Mouse (Mus musculus) CH12.LX (cell line): ENCODE results near the gene Gm26602. TPM values are rescaled to one million over a fixed set of nuclear protein-coding genes. Genes with fewer than 3 reads are reported as not detected.

Experiments
- DNase-seq: peaks from one replicate; pipeline ENCODE4 v3.0.0-alpha.2; 2013; ENCODE audit errors: extremely low read depth
- H3K27ac ChIP-seq: 2 replicates; pipeline ENCODE4 v1.5.1; 2012; ENCODE audit warnings: low read depth, mild to moderate bottlenecking, control low read depth, moderate library complexity; ENCODE audit not compliant: insufficient read depth
- H3K27me3 ChIP-seq: replicated peaks from 2 replicates; pipeline ENCODE3; 2012; ENCODE audit warnings: inconsistent platforms
- H3K36me3 ChIP-seq, 2 experiments: replicated peaks in 1 of 2; 2 replicates each; pipeline versions ENCODE3 to v1.6.1; 2012; ENCODE audit warnings: inconsistent platforms in 1 of 2, low read length in 1 of 2, mild to moderate bottlenecking in 1 of 2, mixed read lengths in 1 of 2, moderate library complexity in 1 of 2; ENCODE audit not compliant: control insufficient read depth in 1 of 2, insufficient read depth in 1 of 2
- H3K4me1 ChIP-seq, 2 experiments: 2 replicates each; pipeline ENCODE4 v1.6.1; 2012; ENCODE audit warnings: inconsistent platforms in 1 of 2, moderate library complexity in 1 of 2; ENCODE audit not compliant: insufficient read depth in 2 of 2, control insufficient read depth in 1 of 2
- H3K4me2 ChIP-seq: 2 replicates; pipeline ENCODE4 v1.6.1; 2012; ENCODE audit warnings: low read depth, mild to moderate bottlenecking, control low read depth; ENCODE audit not compliant: poor library complexity, insufficient read depth, severe bottlenecking
- H3K4me3 ChIP-seq, 3 experiments: fragments of 150-350 bp in 1 of 3; sonication (generic) in 1 of 3; replicated peaks in 1 of 3; 2 replicates each; pipeline versions ENCODE3 to v1.5.1; 2011 to 2012; ENCODE audit warnings: low read depth in 2 of 3, low read length in 2 of 3, mild to moderate bottlenecking in 2 of 3, moderate library complexity in 2 of 3, control low read depth in 1 of 3, improper control_type of control experiment in 1 of 3, inconsistent platforms in 1 of 3, mixed read lengths in 1 of 3; ENCODE audit not compliant: poor library complexity in 1 of 3
- H3K79me2 ChIP-seq: replicated peaks from 2 replicates; pipeline ENCODE4 v1.6.1; 2012; ENCODE audit warnings: mild to moderate bottlenecking, moderate library complexity; ENCODE audit not compliant: control insufficient read depth, poor library complexity, insufficient read depth, severe bottlenecking; ENCODE audit errors: extremely low read depth
- H3K9ac ChIP-seq: 2 replicates; pipeline ENCODE4 v1.6.1; 2012; ENCODE audit warnings: low read depth, mild to moderate bottlenecking, control low read depth, moderate library complexity; ENCODE audit not compliant: insufficient read depth
- H3K9me3 ChIP-seq: replicated peaks from 2 replicates; pipeline ENCODE3; 2012; ENCODE audit warnings: low read length, inconsistent platforms, mixed read lengths
- CHD2 ChIP-seq: IDR thresholded peaks from 2 replicates; pipeline ENCODE4 v1.6.1; 2011; ENCODE audit warnings: low read length, improper control_type of control experiment
- CTCF ChIP-seq, 2 experiments: IDR thresholded peaks in 1 of 2; conservative IDR thresholded peaks in 1 of 2; 2 replicates each; pipeline ENCODE4 v1.5.1; 2011 to 2012; ENCODE audit warnings: low read depth in 2 of 2, low read length in 2 of 2, improper control_type of control experiment in 1 of 2, inconsistent platforms in 1 of 2, mild to moderate bottlenecking in 1 of 2, moderate library complexity in 1 of 2
- E2F4 ChIP-seq: IDR thresholded peaks from 2 replicates; pipeline ENCODE4 v1.6.1; 2011; ENCODE audit warnings: low read depth, low read length, improper control_type of control experiment; ENCODE audit not compliant: insufficient replicate concordance
- ELF1 ChIP-seq: IDR thresholded peaks from 2 replicates; pipeline ENCODE4 v1.6.1; 2014; ENCODE audit warnings: low read depth, mild to moderate bottlenecking, inconsistent platforms, low read length, improper control_type of control experiment
- EP300 ChIP-seq: IDR thresholded peaks from 2 replicates; pipeline ENCODE4 v1.6.1; 2011; ENCODE audit warnings: low read length, improper control_type of control experiment
- ETS1 ChIP-seq: conservative IDR thresholded peaks from 2 replicates; pipeline ENCODE4 v1.6.1; 2012; ENCODE audit warnings: low read depth, mild to moderate bottlenecking, inconsistent platforms, low read length, improper control_type of control experiment, moderate library complexity
- IRF4 ChIP-seq: IDR thresholded peaks from 2 replicates; pipeline ENCODE4 v1.6.1; 2014; ENCODE audit warnings: low read depth, mild to moderate bottlenecking, inconsistent platforms, low read length, improper control_type of control experiment
- MAX ChIP-seq: IDR thresholded peaks from 2 replicates; pipeline ENCODE4 v1.6.1; 2011; ENCODE audit warnings: low read length, improper control_type of control experiment
- MAZ ChIP-seq: IDR thresholded peaks from 2 replicates; pipeline ENCODE4 v1.6.1; 2012; ENCODE audit warnings: low read depth, mild to moderate bottlenecking, inconsistent platforms, low read length, improper control_type of control experiment, moderate library complexity
- MEF2A ChIP-seq: IDR thresholded peaks from 2 replicates; pipeline ENCODE4 v1.6.1; 2014; ENCODE audit warnings: low read depth, mild to moderate bottlenecking, inconsistent platforms, low read length, improper control_type of control experiment, borderline replicate concordance
- MXI1 ChIP-seq: IDR thresholded peaks from 2 replicates; pipeline ENCODE4 v1.6.1; 2011; ENCODE audit warnings: mild to moderate bottlenecking, low read depth, low read length, improper control_type of control experiment
- MYC ChIP-seq: IDR thresholded peaks from 2 replicates; pipeline ENCODE4 v1.6.1; 2011; ENCODE audit warnings: low read depth, mild to moderate bottlenecking, improper control_type of control experiment, low read length
- NELFE ChIP-seq: IDR thresholded peaks from 2 replicates; pipeline ENCODE4 v1.6.1; 2011; ENCODE audit warnings: low read depth, low read length, improper control_type of control experiment
- NRF1 ChIP-seq: IDR thresholded peaks from 2 replicates; pipeline ENCODE4 v1.6.1; 2014; ENCODE audit warnings: low read depth, mild to moderate bottlenecking, inconsistent platforms, low read length, improper control_type of control experiment, moderate library complexity
- PAX5 ChIP-seq: IDR thresholded peaks from 2 replicates; pipeline ENCODE4 v1.6.1; 2012; ENCODE audit warnings: low read length, inconsistent platforms, mixed read lengths
- POLR2A ChIP-seq: IDR thresholded peaks from 2 replicates; pipeline ENCODE4 v1.6.1; 2011; ENCODE audit warnings: low read depth, mild to moderate bottlenecking, improper control_type of control experiment, low read length
- SMC3 ChIP-seq: IDR thresholded peaks from 2 replicates; pipeline ENCODE4 v1.6.1; 2011; ENCODE audit warnings: low read depth, low read length, improper control_type of control experiment
- TBP ChIP-seq: conservative IDR thresholded peaks from 2 replicates; pipeline ENCODE4 v1.6.1; 2011; ENCODE audit warnings: low read depth, low read length, improper control_type of control experiment
- TCF12 ChIP-seq: IDR thresholded peaks from 2 replicates; pipeline ENCODE4 v1.6.1; 2014; ENCODE audit warnings: low read depth, mild to moderate bottlenecking, inconsistent platforms, low read length, improper control_type of control experiment
- UBTF ChIP-seq: IDR thresholded peaks from 2 replicates; pipeline ENCODE4 v1.6.1; 2012; ENCODE audit warnings: low read depth, mild to moderate bottlenecking, inconsistent platforms, low read length, improper control_type of control experiment, moderate library complexity
- ZC3H11A ChIP-seq: IDR thresholded peaks from 2 replicates; pipeline ENCODE4 v1.6.1; 2012; ENCODE audit warnings: low read depth, mild to moderate bottlenecking, inconsistent platforms, low read length, improper control_type of control experiment
- ZMIZ1 ChIP-seq: IDR thresholded peaks from 2 replicates; pipeline ENCODE4 v1.6.1; 2012; ENCODE audit warnings: low read depth, mild to moderate bottlenecking, inconsistent platforms, low read length, improper control_type of control experiment
- dilution Hi-C: fragments of 300-500 bp; cut with MboI; formaldehyde crosslinking; loops from 2 replicates; pipeline ENCODE4 v1.14.3; 2020; ENCODE audit warnings: low sequenced_read_pairs; ENCODE audit not compliant: extremely low pct_unique_long_range_greater_than_20kb, extremely low pct_ligation_motif_present
- in situ Hi-C: fragments of 300-500 bp; cut with MboI; formaldehyde crosslinking; loops from 3 replicates; pipeline ENCODE4 v1.14.3; 2019; ENCODE audit warnings: low sequenced_read_pairs, low pct_ligation_motif_present, low pct_unique_long_range_greater_than_20kb, mixed read lengths
- polyA plus RNA-seq: library from polyadenylated mRNA; unstranded; fragments of >175 nt; gene quantifications from 2 replicates; pipeline ENCODE4 v1.2.1, GENCODE M21; 2012; ENCODE audit warnings: low read depth; ENCODE audit not compliant: insufficient read length
- total RNA-seq, 2 experiments: library from RNA; depleted of rRNA; stranded (reverse); fragments of 300-350 nt in 1 of 2; fragments of >200 nt in 1 of 2; gene quantifications; 2 replicates each; pipeline ENCODE4 v1.2.3; 2012 to 2014

The Gm26602 gene
- total and polyA plus RNA-seq, 3 experiments = 8.1 TPM; not detected in 2

GRCm38 (mm10) chr10:79926491-79927323, 16.1 kb downstream of the Gm26602 start, which contains the start of gene Arid3a (continued):
- TF ChIP-seq MEF2A (peak; percentile 94), UBTF (no peak), ETS1 (peak; percentile 83), EP300 (peak; percentile 46; the same call in 1 of the 2 replicates), MXI1 (peak; percentile 80), TCF12 (peak; percentile 94), NELFE (peak; percentile 59; the same call in 1 of the 2 replicates), ZC3H11A (no peak), MYC (peak; percentile 79), E2F4 (peak; percentile 86; the same call in 1 of the 2 replicates), IRF4 (peak; percentile 71), CHD2 (peak; percentile 86)

DNA sequence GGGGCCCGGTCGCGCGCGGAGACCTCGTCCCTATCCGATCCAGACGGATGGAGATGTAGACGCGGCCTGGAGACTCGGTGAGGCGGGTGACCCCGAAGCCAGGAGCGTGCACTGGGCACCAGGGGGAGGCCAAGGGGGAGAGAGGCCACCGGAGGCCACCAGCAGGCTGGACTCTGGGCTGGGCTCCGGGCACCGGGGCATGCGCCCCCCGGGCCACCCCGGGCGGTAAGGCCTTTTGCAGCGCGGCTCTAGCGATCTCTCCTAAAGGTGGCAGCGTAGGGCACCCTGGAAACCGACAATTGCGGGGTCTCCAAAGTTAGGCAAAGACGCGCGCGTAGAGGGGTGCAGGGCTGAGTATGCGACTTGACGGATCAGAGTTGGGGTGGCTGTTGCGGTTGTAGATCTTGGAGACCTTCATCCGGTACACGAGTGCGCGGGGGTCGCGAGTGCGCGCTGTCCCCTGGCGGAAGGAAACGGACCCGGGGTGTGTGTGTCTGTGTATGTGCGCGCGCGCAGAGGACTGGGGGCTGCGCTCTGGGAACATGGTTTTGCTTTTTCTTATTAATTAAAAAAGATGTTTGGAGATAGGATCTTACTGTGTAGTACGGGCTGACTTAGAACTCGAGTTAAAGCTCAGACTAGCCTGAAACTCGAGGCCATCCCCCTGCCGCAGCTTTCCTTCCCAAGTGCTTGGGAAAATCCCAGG, 16.8 kb downstream of the Gm26602 start:
- in situ Hi-C loops = loop anchor here (5.0 kb wide), 2 partner anchors 35 kb away; partner anchors contain the start of genes Cfd and Wdr18

More for the DNA sequence above, 16.8 kb downstream of the Gm26602 start:
- Histone ChIP-seq H3K9me3 (no peaks in the 10 kb centered on the region), H3K27ac (peak overlapping the region; percentile 80), H3K4me2 (0 out of 2 replicates have a peak overlapping the region, but pooled peaks have one; percentile 46), H3K4me1 (peaks cover 9 to 61% of the 10 kb centered on the region in 2 experiments), H3K27me3 (no peaks in the 10 kb centered on the region), H3K4me3 (peak overlapping the region; percentile 72 to 96 (median 91)), H3K9ac (peak overlapping the region; percentile 98), H3K79me2 (peaks cover 56% of the 10 kb centered on the region), H3K36me3 (peaks cover 19 to 28% of the 10 kb centered on the region in 2 experiments)
- dilution Hi-C loops = no loop called here
- DNase-seq = peak; percentile 55
- TF ChIP-seq ETS1 (0 out of 2 replicates have a peak, but pooled peaks have one; percentile 25), MAX (peak; percentile 40; the same call in 1 of the 2 replicates), CTCF (conservative IDR thresholded peaks at IDR 0.05 in 1 of 2, IDR thresholded peaks at IDR 0.05 in 1 of 2; ENCODE audit: low read depth in 2 of 2, low read length in 2 of 2) (peak in 1 of 2 experiments; percentile 20; a peak in 2 of 4 replicates), MAZ (0 out of 2 replicates have a peak, but pooled peaks have one; percentile 13), TBP (0 out of 2 replicates have a peak, but pooled peaks have one; percentile 14), ELF1 (peak; percentile 43; the same call in 1 of the 2 replicates), NRF1 (peak; percentile 69), ZMIZ1 (peak; percentile 50; the same call in 1 of the 2 replicates), NELFE (peak; percentile 50), POLR2A (peak; percentile 45; the same call in 1 of the 2 replicates), MYC (0 out of 2 replicates have a peak, but pooled peaks have one; percentile 38), TCF12 (peak; percentile 11; the same call in 1 of the 2 replicates), ZC3H11A (no peak), PAX5 (no peak), SMC3 (no peak; the same call in 1 of the 2 replicates)
